Mouse (Mus musculus) heart, postnatal 0 days (tissue): ENCODE data around the gene Zswim4.

Experiments used
- CTCF ChIP-seq: IDR thresholded peaks from 2 replicates; pipeline ENCODE4 v1.5.1; 2016; ENCODE audit warnings: antibody characterized with exemption, control low read depth, low read depth
- EP300 ChIP-seq: IDR thresholded peaks from 2 replicates; pipeline ENCODE4 v1.6.1; 2016; ENCODE audit warnings: antibody characterized with exemption, low read depth

DNA sequence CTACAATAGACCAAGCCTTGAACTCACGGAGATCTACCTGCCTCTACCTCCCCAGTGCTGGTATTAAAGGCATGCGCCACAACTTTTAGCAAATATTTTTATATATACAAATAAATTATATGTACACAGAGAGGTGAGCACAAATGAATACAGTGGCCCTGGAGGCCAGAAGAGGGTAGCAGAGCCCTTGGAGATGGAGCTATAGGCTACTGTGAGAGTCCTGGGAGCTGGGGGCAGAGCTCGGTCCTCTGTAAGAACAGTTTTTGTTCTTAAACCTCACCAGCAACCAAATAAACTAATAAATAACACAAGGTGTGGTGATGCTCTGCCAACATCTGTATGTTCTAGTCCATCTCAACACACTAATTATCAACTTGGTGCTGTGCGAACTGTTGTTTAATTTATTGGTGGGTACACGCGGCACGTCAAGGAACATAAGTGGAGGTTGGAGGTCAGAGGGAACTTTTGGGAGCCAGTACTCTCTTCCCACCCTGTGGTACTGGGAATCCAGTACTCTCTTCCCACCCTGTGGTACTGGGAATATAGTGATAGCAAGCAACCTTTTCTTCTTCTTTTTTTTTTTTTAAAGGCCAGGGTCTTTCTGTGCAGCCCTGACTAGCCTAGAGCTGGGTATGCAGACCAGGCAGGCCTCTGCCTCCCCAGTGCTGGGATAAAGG, 46.5 kb downstream of the Zswim4 start:
- no peak for TF ChIP-seq CTCF
- TF ChIP-seq EP300 = no peak
